Mouse (Mus musculus) neural tube, embryonic 14.5 days (tissue): ENCODE results near the gene Lyzl4. TPM values are rescaled to one million over a fixed set of nuclear protein-coding genes. Genes with fewer than 3 reads are reported as not detected.

Experiments
- ATAC-seq: fragments of 200-750 bp; cut with Nextera tagmentation; 2 replicates; pipeline ENCODE4 v1.8.0; 2017; ENCODE audit warnings: low read depth, mild to moderate bottlenecking, moderate TSS enrichment, moderate library complexity
- H3K27ac ChIP-seq: fragments of 300-500 bp; sonication (generic); 2 replicates; pipeline ENCODE4 v1.5.1; 2014; ENCODE audit warnings: low read depth, mild to moderate bottlenecking, control low read depth, low read length, moderate library complexity, mixed read lengths
- H3K27me3 ChIP-seq: fragments of 300-500 bp; sonication (generic); 2 replicates; pipeline ENCODE4 v1.6.1; 2014; ENCODE audit warnings: low read length; ENCODE audit not compliant: control insufficient read depth, insufficient read depth
- H3K36me3 ChIP-seq: fragments of 300-500 bp; sonication (generic); 2 replicates; pipeline ENCODE4 v1.6.1; 2014; ENCODE audit warnings: low read length, mixed read lengths; ENCODE audit not compliant: control insufficient read depth, insufficient read depth
- H3K4me1 ChIP-seq: fragments of 300-500 bp; sonication (generic); 2 replicates; pipeline ENCODE4 v1.6.1; 2014; ENCODE audit warnings: low read length; ENCODE audit not compliant: control insufficient read depth, insufficient read depth
- H3K4me2 ChIP-seq: fragments of 300-500 bp; sonication (generic); 2 replicates; pipeline ENCODE4 v1.6.1; 2014; ENCODE audit warnings: mild to moderate bottlenecking, low read depth, low read length, control low read depth
- H3K4me3 ChIP-seq: fragments of 300-500 bp; sonication (generic); 2 replicates; pipeline ENCODE4 v1.5.1; 2014; ENCODE audit warnings: low read depth, low read length, control low read depth, mixed read lengths
- H3K9ac ChIP-seq: fragments of 300-500 bp; sonication (generic); replicated peaks from 2 replicates; pipeline ENCODE4 v1.6.1; 2014; ENCODE audit warnings: low read depth, mild to moderate bottlenecking, control low read depth, low read length, mixed read lengths
- H3K9me3 ChIP-seq: fragments of 300-500 bp; sonication (generic); 2 replicates; pipeline ENCODE4 v1.6.1; 2016; ENCODE audit warnings: low read length; ENCODE audit not compliant: control insufficient read depth
- WGBS: fragments of 180-500 bp; shearing (Covaris S2); extraction: QIAGEN DNeasy Blood & Tissue Kit; methylation state at CpG from one replicate; pipeline ENCODE4 v1.1.7; 2014; 5-methylcytosine and 5-hydroxymethylcytosine counted together
- polyA plus RNA-seq: library from polyadenylated mRNA; unstranded; fragments of >200 nt; fragmentation: Nextera tagmentation; extraction: Ambion mirVana; gene quantifications from 2 replicates; pipeline ENCODE4 v1.2.1, GENCODE M21; 2014

The Lyzl4 gene
- polyA plus RNA-seq, 1 experiment from 2014 or later = not detected

GRCm38 (mm10) chr9:121549010-121549409 is 92.9 kb downstream of the Lyzl4 start:
- no peaks in the 10 kb centered on the region for H3K36me3 ChIP-seq
- WGBS = 72% methylated on average over 5 of the region's 5 CpGs
- H3K27me3 ChIP-seq = no peaks in the 10 kb centered on the region
- no peak for ATAC-seq
- no peak overlapping the region for H3K27ac ChIP-seq
- no peak overlapping the region for H3K4me3 ChIP-seq
- H3K4me1 ChIP-seq = no peaks in the 10 kb centered on the region
- no peak overlapping the region for H3K9ac ChIP-seq
- H3K9me3 ChIP-seq = no peaks in the 10 kb centered on the region
- no peak overlapping the region for H3K4me2 ChIP-seq

- Histone ChIP-seq H3K36me3 (no peaks in the 10 kb centered on the region), H3K9me3 (no peaks in the 10 kb centered on the region), H3K9ac (no peak overlapping the region), H3K4me1 (no peaks in the 10 kb centered on the region), H3K27me3 (no peaks in the 10 kb centered on the region), H3K27ac (no peak overlapping the region), H3K4me2 (no peak overlapping the region), H3K4me3 (no peak overlapping the region)
- whole genome bisulfite sequencing = 44% methylated on average over 4 of the region's 4 CpGs
- ATAC-seq = no peak
These were observed 94.5 kb downstream of the Lyzl4 start for GRCm38 (mm10) chr9:121547431-121547830.

GRCm38 (mm10) chr9:121541530-121541929 is 100.4 kb downstream of the Lyzl4 start:
- H3K9me3 ChIP-seq = peaks cover 2% of the 10 kb centered on the region; the same call in 1 of the 2 replicates
- H3K4me1 ChIP-seq = no peaks in the 10 kb centered on the region
- no peaks in the 10 kb centered on the region for H3K36me3 ChIP-seq
- H3K4me2 ChIP-seq = no peak overlapping the region
- no peak overlapping the region for H3K27ac ChIP-seq
- no peak overlapping the region for H3K9ac ChIP-seq
- H3K4me3 ChIP-seq = no peak overlapping the region
- no peak for ATAC-seq
- H3K27me3 ChIP-seq = no peaks in the 10 kb centered on the region

- Histone ChIP-seq H3K4me2 (no peak overlapping the region), H3K9me3 (peaks cover 3% of the 10 kb centered on the region; the same call in 1 of the 2 replicates), H3K36me3 (no peaks in the 10 kb centered on the region), H3K4me3 (no peak overlapping the region), H3K27ac (no peak overlapping the region), H3K4me1 (no peaks in the 10 kb centered on the region), H3K27me3 (no peaks in the 10 kb centered on the region), H3K9ac (no peak overlapping the region)
- no peak for ATAC-seq
- 56% methylated on average over 9 of the region's 9 CpGs for WGBS
These were observed 109.3 kb downstream of the Lyzl4 start for GRCm38 (mm10) chr9:121532626-121533025.

GRCm38 (mm10) chr9:121528605-121529357 is 113.1 kb downstream of the Lyzl4 start:
- no peak overlapping the region for H3K27ac ChIP-seq
- H3K4me1 ChIP-seq = no peaks in the 10 kb centered on the region
- no peaks in the 10 kb centered on the region for H3K9me3 ChIP-seq
- no peak for ATAC-seq
- H3K4me2 ChIP-seq = no peak overlapping the region
- no peak overlapping the region for H3K4me3 ChIP-seq
- no peak overlapping the region for H3K9ac ChIP-seq
- H3K27me3 ChIP-seq = no peaks in the 10 kb centered on the region
- no peaks in the 10 kb centered on the region for H3K36me3 ChIP-seq
- WGBS = 62% methylated on average over 8 of the region's 8 CpGs

Other genes starting within 250 kb of the Lyzl4 start
- gene Cck, start 146.4 kb downstream of the Lyzl4 start, polyA plus RNA-seq = 73.1 and 169 TPM in 2 replicates
- gene Vipr1, start 620 bp upstream of the Lyzl4 start, polyA plus RNA-seq = 0.20 and 1.1 TPM in 2 replicates
- gene Sec22c, start 63.4 kb upstream of the Lyzl4 start, polyA plus RNA-seq = 18.1 and 19.8 TPM in 2 replicates
- 194 and 208 TPM in 2 replicates for gene Ss18l2, start 68.2 kb upstream of the Lyzl4 start, polyA plus RNA-seq
- 64.9 and 82.9 TPM in 2 replicates for gene Nktr, start 77.1 kb upstream of the Lyzl4 start, polyA plus RNA-seq
- 15.7 and 17.0 TPM in 2 replicates for gene Zfp651, start 117.2 kb upstream of the Lyzl4 start, polyA plus RNA-seq
- gene Klhl40, start 135.5 kb upstream of the Lyzl4 start, polyA plus RNA-seq = 1.7 and 2.4 TPM in 2 replicates
- gene Hhatl, start 150.4 kb upstream of the Lyzl4 start, polyA plus RNA-seq = 0.26 and 0.40 TPM in 2 replicates
- gene Ccdc13, start 197.4 kb upstream of the Lyzl4 start, polyA plus RNA-seq = 1.9 and 2.7 TPM in 2 replicates
- gene Higd1a, start 216.3 kb upstream of the Lyzl4 start, polyA plus RNA-seq = 135 and 159 TPM in 2 replicates